Mouse (Mus musculus) hindbrain, embryonic 14.5 days (tissue): ENCODE measurements around the gene Tacc2. TPM values are rescaled to one million over a fixed set of nuclear protein-coding genes. Genes with fewer than 3 reads are reported as not detected.

Experiments
- ATAC-seq: fragments of 200-750 bp; cut with Nextera tagmentation; 2 replicates; pipeline ENCODE4 v1.8.0; 2017; ENCODE audit warnings: moderate number of reproducible peaks, mild to moderate bottlenecking, moderate TSS enrichment, moderate library complexity; ENCODE audit not compliant: low FRiP score
- DNase-seq: peaks from one replicate; pipeline ENCODE4 v3.0.0-alpha.2; 2015; ENCODE audit warnings: low spot score
- H3K27ac ChIP-seq: fragments of 300-500 bp; sonication (generic); 2 replicates; pipeline ENCODE4 v1.5.1; 2014; ENCODE audit warnings: mild to moderate bottlenecking, moderate library complexity
- H3K27me3 ChIP-seq: fragments of 300-500 bp; sonication (generic); 2 replicates; pipeline ENCODE4 v1.6.1; 2014; ENCODE audit warnings: mild to moderate bottlenecking, low read length, mixed read lengths; ENCODE audit not compliant: control insufficient read depth, insufficient read depth
- H3K36me3 ChIP-seq: fragments of 300-500 bp; sonication (generic); replicated peaks from 2 replicates; pipeline ENCODE4 v1.6.1; 2014; ENCODE audit not compliant: control insufficient read depth, insufficient read depth
- H3K4me1 ChIP-seq: fragments of 300-500 bp; sonication (generic); replicated peaks from 2 replicates; pipeline ENCODE4 v1.6.1; 2014; ENCODE audit warnings: antibody characterized with exemption, low read length, mixed read lengths; ENCODE audit not compliant: control insufficient read depth, insufficient read depth
- H3K4me2 ChIP-seq: fragments of 300-500 bp; sonication (generic); replicated peaks from 2 replicates; pipeline ENCODE4 v1.6.1; 2014; ENCODE audit warnings: mild to moderate bottlenecking, moderate library complexity
- H3K4me3 ChIP-seq: fragments of 300-500 bp; sonication (generic); replicated peaks from 2 replicates; pipeline ENCODE4 v1.5.1; 2014; ENCODE audit warnings: mild to moderate bottlenecking, low read length
- H3K9ac ChIP-seq: fragments of 300-500 bp; sonication (generic); 2 replicates; pipeline ENCODE4 v1.6.1; 2014
- H3K9me3 ChIP-seq: fragments of 300-500 bp; sonication (generic); 2 replicates; pipeline ENCODE4 v1.6.1; 2016; ENCODE audit warnings: low read length; ENCODE audit not compliant: control insufficient read depth
- whole genome bisulfite sequencing: fragments of 180-500 bp; shearing (Covaris S2); extraction: QIAGEN DNeasy Blood & Tissue Kit; methylation state at CpG from one replicate; pipeline ENCODE4 v1.1.7; 2014; 5-methylcytosine and 5-hydroxymethylcytosine counted together
- polyA plus RNA-seq: library from polyadenylated mRNA; unstranded; fragments of >200 nt; fragmentation: Nextera tagmentation; extraction: Ambion mirVana; gene quantifications from 2 replicates; pipeline ENCODE4 v1.2.1, GENCODE M21; 2014

The Tacc2 gene
- polyA plus RNA-seq, 1 experiment from 2014 or later = 58.9 TPM

DNA sequence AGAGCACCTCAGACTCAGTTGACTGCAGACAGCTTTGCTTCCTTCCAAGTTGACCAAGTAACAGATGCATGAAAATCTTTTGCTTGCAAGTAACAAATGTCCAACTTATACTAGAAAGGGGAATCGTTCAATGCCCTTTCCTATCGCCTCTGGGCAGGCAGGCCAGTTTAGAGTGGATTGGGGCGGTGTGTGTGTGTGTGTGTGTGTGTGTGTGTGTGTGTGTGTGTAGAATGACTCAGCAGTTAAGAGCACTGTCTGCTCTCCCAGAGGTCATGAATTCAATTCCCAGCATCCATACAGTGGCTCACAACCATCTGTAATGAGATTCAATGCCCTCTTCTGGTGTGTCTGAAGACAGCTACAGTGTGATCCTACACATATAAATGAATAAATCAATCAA lies 22.8 kb downstream of the Tacc2 start:
- Histone ChIP-seq H3K4me1 (no peaks in the 10 kb centered on the region; the same call in 1 of the 2 replicates), H3K36me3 (no peaks in the 10 kb centered on the region), H3K4me2 (no peak overlapping the region), H3K27me3 (no peaks in the 10 kb centered on the region), H3K4me3 (no peak overlapping the region), H3K9ac (no peak overlapping the region), H3K27ac (no peak overlapping the region), H3K9me3 (no peaks in the 10 kb centered on the region)
- no peak for DNase-seq
- 89% methylated on average over 3 of the region's 3 CpGs for WGBS
- no peak for ATAC-seq

DNA sequence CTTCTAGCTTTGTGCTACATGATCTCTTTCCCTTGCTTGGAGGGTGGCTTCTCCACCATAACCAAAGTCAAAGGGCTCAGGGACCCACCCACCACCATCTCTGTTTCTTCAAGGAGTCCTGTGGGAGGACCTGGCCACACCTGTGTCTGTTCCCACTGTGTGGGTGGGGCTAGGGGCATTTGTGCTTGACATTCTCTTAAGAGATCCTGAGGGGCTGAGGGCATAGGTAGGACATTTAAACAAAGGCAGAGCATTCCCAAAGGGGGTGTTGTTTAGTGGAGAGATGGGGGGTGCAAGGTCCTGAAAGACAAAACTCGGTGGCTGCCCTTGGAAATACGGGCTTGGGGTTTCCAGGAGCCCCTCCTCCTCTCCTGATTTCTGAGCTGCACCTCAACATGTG lies 23.3 kb downstream of the Tacc2 start:
- 83% methylated on average over 2 of the region's 2 CpGs for WGBS
- Histone ChIP-seq H3K27ac (no peak overlapping the region), H3K4me1 (no peaks in the 10 kb centered on the region; the same call in 1 of the 2 replicates), H3K9ac (no peak overlapping the region), H3K36me3 (no peaks in the 10 kb centered on the region), H3K4me2 (no peak overlapping the region), H3K4me3 (no peak overlapping the region), H3K9me3 (no peaks in the 10 kb centered on the region), H3K27me3 (no peaks in the 10 kb centered on the region)
- no peak for ATAC-seq
- DNase-seq = no peak

DNA sequence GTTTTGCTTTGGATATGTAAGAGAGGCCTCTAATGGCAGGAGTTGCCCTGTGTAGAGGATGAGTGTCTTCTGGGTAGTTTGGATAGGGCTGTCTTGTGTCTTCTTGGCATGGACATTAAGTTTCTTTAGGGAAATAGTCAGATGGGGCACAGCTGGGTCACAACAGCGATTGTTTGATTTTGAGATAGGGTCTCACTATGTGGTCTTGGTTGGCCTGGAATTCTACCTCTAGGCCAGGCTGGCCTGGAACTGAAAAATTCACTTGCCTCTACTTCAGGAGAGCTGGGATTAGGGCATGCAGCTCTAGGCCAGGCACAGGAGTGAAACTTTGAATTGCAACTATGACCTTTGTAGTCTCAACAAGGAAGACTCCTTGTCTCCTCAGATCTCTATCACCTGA lies 25.6 kb downstream of the Tacc2 start:
- no peak overlapping the region for H3K27ac ChIP-seq
- H3K27me3 ChIP-seq = no peaks in the 10 kb centered on the region
- no peak overlapping the region for H3K4me3 ChIP-seq
- ATAC-seq = no peak
- no peak overlapping the region for H3K4me2 ChIP-seq
- no peaks in the 10 kb centered on the region for H3K4me1 ChIP-seq
- H3K9ac ChIP-seq = no peak overlapping the region
- WGBS = 91% methylated on average over 1 of the region's 1 CpGs
- no peak for DNase-seq
- no peaks in the 10 kb centered on the region for H3K36me3 ChIP-seq
- H3K9me3 ChIP-seq = no peaks in the 10 kb centered on the region

DNA sequence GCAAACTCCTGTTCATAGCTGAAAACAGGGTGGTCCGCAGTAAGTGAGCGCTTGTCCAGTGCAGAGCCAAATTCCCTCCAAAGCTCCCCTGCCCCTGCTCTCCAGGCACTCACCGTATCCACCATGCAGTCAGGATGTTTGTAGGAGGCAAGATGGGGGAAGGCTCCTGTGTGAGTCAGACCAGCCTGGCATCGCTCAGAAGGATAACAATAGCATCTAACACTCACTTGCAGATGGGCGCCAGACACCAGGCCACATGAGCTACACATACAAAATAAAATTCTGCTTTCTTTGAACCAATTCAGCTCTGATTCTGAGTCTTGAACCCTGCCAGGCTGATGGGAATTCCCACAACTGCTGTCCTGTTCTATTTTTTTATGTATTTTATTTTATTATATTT lies 26.3 kb downstream of the Tacc2 start:
- Histone ChIP-seq H3K4me3 (no peak overlapping the region), H3K4me1 (no peaks in the 10 kb centered on the region), H3K9ac (no peak overlapping the region), H3K27me3 (no peaks in the 10 kb centered on the region), H3K9me3 (no peaks in the 10 kb centered on the region), H3K27ac (no peak overlapping the region), H3K36me3 (no peaks in the 10 kb centered on the region), H3K4me2 (no peak overlapping the region)
- no peak for ATAC-seq
- 95% methylated on average over 5 of the region's 5 CpGs for WGBS
- DNase-seq = no peak

- no peaks in the 10 kb centered on the region for H3K36me3 ChIP-seq
- DNase-seq (no peak), ATAC-seq (no peak)
- H3K27ac ChIP-seq = no peak overlapping the region
- no peaks in the 10 kb centered on the region for H3K27me3 ChIP-seq
- no peaks in the 10 kb centered on the region for H3K9me3 ChIP-seq
- no peak overlapping the region for H3K9ac ChIP-seq
- WGBS = 80% methylated on average over 2 of the region's 2 CpGs
- H3K4me3 ChIP-seq = no peak overlapping the region
- no peak overlapping the region for H3K4me2 ChIP-seq
- no peaks in the 10 kb centered on the region for H3K4me1 ChIP-seq
These were observed 27.2 kb downstream of the Tacc2 start for GRCm38 (mm10) chr7:130604390-130604789.

DNA sequence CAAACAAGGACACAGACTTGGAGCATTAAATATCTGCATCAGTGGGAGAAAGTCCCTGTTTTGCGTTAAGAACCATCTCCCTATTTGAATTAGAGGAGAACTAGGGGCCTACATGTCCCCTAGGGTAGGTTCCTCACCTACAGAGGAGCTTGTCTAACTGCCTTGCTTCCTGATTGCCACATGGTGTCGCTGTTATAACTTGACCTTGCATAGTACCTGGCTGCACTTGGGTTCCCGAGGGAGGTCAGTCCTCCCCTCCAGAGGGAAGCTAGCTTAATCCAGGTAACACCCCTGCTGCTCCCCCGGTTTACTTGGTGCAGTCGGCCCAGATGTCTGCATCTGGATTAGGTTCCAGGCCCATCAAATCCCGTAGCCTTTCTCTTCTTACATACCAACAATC lies 27.9 kb downstream of the Tacc2 start:
- Histone ChIP-seq H3K4me3 (no peak overlapping the region), H3K9ac (no peak overlapping the region), H3K36me3 (no peaks in the 10 kb centered on the region), H3K27me3 (no peaks in the 10 kb centered on the region), H3K27ac (no peak overlapping the region), H3K4me1 (no peaks in the 10 kb centered on the region), H3K9me3 (no peaks in the 10 kb centered on the region), H3K4me2 (no peak overlapping the region)
- no peak for ATAC-seq
- DNase-seq = no peak
- 32% methylated on average over 6 of the region's 6 CpGs for WGBS

DNA sequence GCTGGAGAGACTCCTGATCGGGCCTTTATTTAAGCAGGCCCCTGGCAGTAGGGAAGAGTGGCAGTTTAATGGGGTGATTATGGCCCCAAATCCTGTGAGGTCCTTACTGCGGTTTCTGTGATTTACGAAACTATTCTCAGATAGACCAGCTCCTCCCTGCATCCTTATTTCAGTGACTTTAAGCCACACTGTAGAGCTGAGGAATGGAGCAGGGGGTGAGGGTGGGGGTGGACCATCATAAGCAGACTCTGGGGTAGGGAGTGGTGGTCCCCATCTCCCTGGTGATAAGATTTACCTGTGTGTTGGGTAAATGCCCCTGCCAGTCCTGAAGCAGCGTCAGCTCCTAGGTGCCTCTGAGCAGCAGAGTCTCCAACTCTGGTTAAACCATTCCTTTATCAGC lies 29.7 kb downstream of the Tacc2 start:
- H3K9ac ChIP-seq = no peak overlapping the region
- H3K27ac ChIP-seq = no peak overlapping the region
- H3K4me3 ChIP-seq = no peak overlapping the region
- no peak overlapping the region for H3K4me2 ChIP-seq
- WGBS = 84% methylated on average over 4 of the region's 4 CpGs
- DNase-seq = no peak
- no peaks in the 10 kb centered on the region for H3K36me3 ChIP-seq
- no peak for ATAC-seq
- H3K9me3 ChIP-seq = no peaks in the 10 kb centered on the region
- no peaks in the 10 kb centered on the region for H3K4me1 ChIP-seq
- no peaks in the 10 kb centered on the region for H3K27me3 ChIP-seq

GRCm38 (mm10) chr7:130613973-130614372 lies 36.7 kb downstream of the Tacc2 start:
- 51% methylated on average over 4 of the region's 4 CpGs for WGBS
- Histone ChIP-seq H3K27me3 (no peaks in the 10 kb centered on the region), H3K9me3 (no peaks in the 10 kb centered on the region), H3K4me3 (no peak overlapping the region), H3K36me3 (no peaks in the 10 kb centered on the region), H3K9ac (no peak overlapping the region), H3K27ac (no peak overlapping the region), H3K4me2 (no peak overlapping the region), H3K4me1 (no peaks in the 10 kb centered on the region)
- ATAC-seq (no peak), DNase-seq (no peak)

GRCm38 (mm10) chr7:130617591-130617990 lies 40.4 kb downstream of the Tacc2 start:
- 88% methylated on average over 3 of the region's 3 CpGs for WGBS
- no peak for ATAC-seq
- H3K27me3 ChIP-seq = no peaks in the 10 kb centered on the region
- no peak overlapping the region for H3K4me3 ChIP-seq
- H3K4me1 ChIP-seq = no peaks in the 10 kb centered on the region
- H3K9me3 ChIP-seq = no peaks in the 10 kb centered on the region
- H3K36me3 ChIP-seq = no peaks in the 10 kb centered on the region
- no peak for DNase-seq
- H3K27ac ChIP-seq = no peak overlapping the region
- no peak overlapping the region for H3K4me2 ChIP-seq
- H3K9ac ChIP-seq = no peak overlapping the region

DNA sequence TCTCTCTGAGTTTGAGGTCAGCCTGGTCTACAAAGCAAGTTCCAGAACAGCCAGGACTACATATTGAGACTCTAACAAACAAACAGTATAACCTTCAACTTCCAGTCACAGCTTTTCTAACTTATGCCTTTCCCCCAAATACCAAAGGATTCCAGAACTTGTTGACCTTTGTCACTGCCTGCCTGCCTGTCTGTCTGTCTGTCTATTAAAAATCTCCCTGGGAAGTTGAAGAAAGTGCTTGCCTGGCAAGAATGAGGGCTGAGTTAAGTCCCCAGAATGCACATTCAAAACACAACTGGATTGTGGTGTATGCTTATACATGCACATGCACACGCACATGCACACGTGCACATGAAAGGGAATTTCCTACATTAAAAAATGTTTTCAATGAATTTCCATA lies 43.8 kb downstream of the Tacc2 start:
- 93% methylated on average over 2 of the region's 2 CpGs for WGBS
- no peak overlapping the region for H3K27ac ChIP-seq
- ATAC-seq = no peak
- no peak overlapping the region for H3K4me2 ChIP-seq
- no peak overlapping the region for H3K4me3 ChIP-seq
- H3K36me3 ChIP-seq = no peaks in the 10 kb centered on the region
- no peaks in the 10 kb centered on the region for H3K4me1 ChIP-seq
- H3K27me3 ChIP-seq = no peaks in the 10 kb centered on the region
- H3K9ac ChIP-seq = no peak overlapping the region
- no peak for DNase-seq
- H3K9me3 ChIP-seq = no peaks in the 10 kb centered on the region
